Mouse (Mus musculus): ENCODE data around the gene Klk1b22. TPM values are rescaled to one million over a fixed set of nuclear protein-coding genes. Genes with fewer than 3 reads are reported as not detected.
"Not testable (repeated sequence)": the region's sequence is repeated elsewhere in the genome, so short reads cannot be mapped to it uniquely, and the experiment has no call there.

Gene Klk1b22
- polyA plus RNA-seq (2015; fragmentation: Nextera tagmentation; extraction: Ambion mirVana), result not detected in 2 replicates

- DNase-seq (no peak), ATAC-seq (no peak)
- no peak within 1 kb of the TSS for H3K4me3 ChIP-seq (ENCODE audit: low read depth, low read length)
- H3K4me1 ChIP-seq (ENCODE audit: insufficient read depth), result no peaks in the 10 kb centered on the region
- H3K27ac ChIP-seq (ENCODE audit: low read depth), result no peak within 1 kb of the TSS
- H3K9me3 ChIP-seq (ENCODE audit: low read length), result no peaks in the 10 kb centered on the region
- WGBS (ENCODE audit: insufficient replicate concordance), result 40% methylated on average over 4 of the region's 4 CpGs
- H3K27me3 ChIP-seq (ENCODE audit: insufficient read depth, low read length), result no peaks in the 10 kb centered on the region
- H3K36me3 ChIP-seq (replicated peaks; ENCODE audit: insufficient read depth, low read length), result no peaks in the 10 kb centered on the region
- no peak within 1 kb of the TSS for H3K9ac ChIP-seq (replicated peaks)
- no peak within 1 kb of the TSS for H3K4me2 ChIP-seq (ENCODE audit: low read depth, low read length)
- no peak for TF ChIP-seq CTCF (IDR thresholded peaks at IDR 0.05; ENCODE audit: low read depth)
- TF ChIP-seq EP300 (IDR thresholded peaks at IDR 0.05; ENCODE audit: low read depth), result no peak
Measured at GRCm38 (mm10) chr7:44112373-44112772, at the start of gene Klk1b22. TSS of gene Klk1b22 (plus strand) at chr7:44112673.

DNA sequence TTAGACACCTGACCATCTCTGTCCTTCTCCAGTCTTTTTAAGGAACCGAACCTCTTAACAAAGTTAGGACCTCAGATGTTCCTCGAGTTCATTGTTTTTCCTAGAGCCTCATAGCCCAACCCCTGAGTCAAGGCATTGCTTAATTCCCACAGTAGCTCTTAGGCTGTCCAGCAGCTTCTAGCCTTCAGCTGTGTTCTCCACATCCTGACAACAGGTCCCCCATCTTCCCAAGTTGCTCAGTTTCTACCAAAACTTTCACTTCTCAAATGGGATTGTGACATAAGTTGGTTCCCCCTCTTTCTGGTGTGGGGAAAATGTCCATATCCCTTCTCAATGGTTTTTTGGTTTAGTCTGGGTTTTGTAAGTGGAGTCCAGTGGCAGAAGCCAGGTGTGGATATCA is 40.4 kb upstream of the Klk1b22 start:
- Histone ChIP-seq H3K27me3 (ENCODE audit: insufficient read depth, low read length) (no peaks in the 10 kb centered on the region), H3K36me3 (replicated peaks; ENCODE audit: insufficient read depth, low read length) (no peaks in the 10 kb centered on the region), H3K4me1 (ENCODE audit: insufficient read depth) (no peaks in the 10 kb centered on the region), H3K27ac (ENCODE audit: low read depth) (no peak overlapping the region), H3K4me2 (ENCODE audit: low read depth, low read length) (no peak overlapping the region), H3K4me3 (ENCODE audit: low read depth, low read length) (no peak overlapping the region), H3K9ac (replicated peaks) (no peak overlapping the region), H3K9me3 (ENCODE audit: low read length) (no peaks in the 10 kb centered on the region)
- ATAC-seq (no peak), DNase-seq (no peak)
- 64% methylated on average over 2 of the region's 2 CpGs for WGBS (ENCODE audit: insufficient replicate concordance)
- TF ChIP-seq EP300 (IDR thresholded peaks at IDR 0.05; ENCODE audit: low read depth), result no peak

DNA sequence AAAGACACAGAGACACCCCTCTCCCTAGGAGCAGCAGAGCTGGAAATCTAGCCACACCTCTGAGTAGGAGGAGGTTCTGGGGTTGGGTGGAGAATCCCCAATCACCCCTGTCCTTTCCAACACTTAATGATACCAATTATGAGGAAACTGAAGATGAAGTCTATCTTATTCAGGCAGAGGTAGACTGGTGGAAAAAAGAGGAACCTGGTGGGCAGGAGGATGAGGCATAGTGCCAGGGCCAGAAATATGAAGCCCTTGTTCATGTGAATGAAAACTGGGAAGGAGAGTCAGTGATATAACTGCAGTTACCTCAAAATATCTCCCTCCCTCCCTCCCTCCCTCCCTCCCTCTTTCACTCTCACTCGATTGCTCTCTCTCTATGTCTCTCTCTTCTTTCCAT is 34.8 kb upstream of the Klk1b22 start:
- WGBS (ENCODE audit: insufficient replicate concordance), result 63% methylated on average over 1 of the region's 1 CpGs
- Histone ChIP-seq H3K4me3 (ENCODE audit: low read depth, low read length) (no peak overlapping the region), H3K9ac (replicated peaks) (no peak overlapping the region), H3K27ac (ENCODE audit: low read depth) (no peak overlapping the region), H3K4me2 (ENCODE audit: low read depth, low read length) (no peak overlapping the region), H3K27me3 (ENCODE audit: insufficient read depth, low read length) (no peaks in the 10 kb centered on the region), H3K4me1 (ENCODE audit: insufficient read depth) (no peaks in the 10 kb centered on the region), H3K36me3 (replicated peaks; ENCODE audit: insufficient read depth, low read length) (no peaks in the 10 kb centered on the region), H3K9me3 (ENCODE audit: low read length) (no peaks in the 10 kb centered on the region)
- no peak for DNase-seq
- TF ChIP-seq CTCF (IDR thresholded peaks at IDR 0.05; ENCODE audit: low read depth), result no peak
- TF ChIP-seq EP300 (IDR thresholded peaks at IDR 0.05; ENCODE audit: low read depth), result no peak
- ATAC-seq, result no peak

DNA sequence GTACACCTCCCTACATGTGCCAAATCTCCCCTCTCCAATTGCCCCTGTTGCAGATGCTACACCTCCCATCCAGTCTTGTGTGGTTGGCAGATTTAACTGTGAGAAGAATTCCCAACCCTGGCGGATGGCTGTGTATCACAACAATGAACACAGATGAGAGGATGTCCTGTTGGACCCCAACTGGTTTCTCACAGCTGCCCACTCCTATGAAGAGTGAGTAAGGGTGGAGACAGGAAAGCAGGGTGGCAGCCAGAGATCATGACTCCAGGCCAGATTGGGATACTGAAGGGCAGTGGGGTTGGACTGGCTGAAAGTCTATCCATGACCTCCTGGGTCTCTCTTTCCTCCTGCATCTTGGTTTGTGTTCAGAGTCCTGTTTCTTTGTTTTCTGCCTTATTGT is 16.4 kb upstream of the Klk1b22 start:
- TF ChIP-seq EP300 (IDR thresholded peaks at IDR 0.05; ENCODE audit: low read depth), result no peak
- no peak for TF ChIP-seq CTCF (IDR thresholded peaks at IDR 0.05; ENCODE audit: low read depth)
- H3K9ac ChIP-seq (replicated peaks), result no peak overlapping the region
- H3K27ac ChIP-seq (ENCODE audit: low read depth), result no peak overlapping the region
- H3K9me3 ChIP-seq (ENCODE audit: low read length), result no peaks in the 10 kb centered on the region
- no peaks in the 10 kb centered on the region for H3K4me1 ChIP-seq (ENCODE audit: insufficient read depth)
- no peak for DNase-seq
- no peak overlapping the region for H3K4me2 ChIP-seq (ENCODE audit: low read depth, low read length)
- ATAC-seq, result no peak
- 56% methylated on average over 1 of the region's 1 CpGs for WGBS (ENCODE audit: insufficient replicate concordance)
- no peaks in the 10 kb centered on the region for H3K36me3 ChIP-seq (replicated peaks; ENCODE audit: insufficient read depth, low read length)
- H3K4me3 ChIP-seq (ENCODE audit: low read depth, low read length), result no peak overlapping the region
- H3K27me3 ChIP-seq (ENCODE audit: insufficient read depth, low read length), result no peaks in the 10 kb centered on the region

DNA sequence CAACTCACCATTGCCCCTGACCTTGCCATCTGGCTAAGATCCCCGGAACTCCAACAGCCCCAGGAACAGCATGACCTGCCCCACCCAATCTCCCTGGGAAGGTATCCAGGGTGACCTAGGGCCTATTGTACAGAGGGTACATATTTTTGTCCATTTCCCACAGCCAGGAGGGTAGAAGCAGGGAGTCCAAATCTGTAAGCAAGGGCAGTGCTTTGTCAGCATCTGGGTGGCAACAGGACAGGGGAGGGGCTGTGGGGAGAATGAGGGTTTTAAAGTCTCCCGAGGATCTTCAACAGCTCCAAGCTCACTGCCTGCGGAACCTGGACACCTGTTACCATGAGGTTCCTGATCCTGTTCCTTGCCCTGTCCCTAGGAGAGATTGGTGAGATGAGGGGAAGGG is 10.4 kb upstream of the Klk1b22 start, which contains the start of gene Klk1b21:
Klk1b21 (plus strand) TSS at position 301 of the 400 bp plus-strand sequence.
- not testable (repeated sequence) for H3K4me2 ChIP-seq (ENCODE audit: low read depth, low read length); H3K4me3 ChIP-seq (ENCODE audit: low read depth, low read length); H3K36me3 ChIP-seq (replicated peaks; ENCODE audit: insufficient read depth, low read length); H3K9ac ChIP-seq (replicated peaks); ATAC-seq; DNase-seq; H3K27ac ChIP-seq (ENCODE audit: low read depth); H3K4me1 ChIP-seq (ENCODE audit: insufficient read depth); H3K9me3 ChIP-seq (ENCODE audit: low read length); H3K27me3 ChIP-seq (ENCODE audit: insufficient read depth, low read length)
- WGBS (ENCODE audit: insufficient replicate concordance), result 70% methylated on average over 3 of the region's 3 CpGs

GRCm38 (mm10) chr7:44123445-44123844 is 11.0 kb downstream of the Klk1b22 start:
- ATAC-seq, result no peak
- TF ChIP-seq CTCF (IDR thresholded peaks at IDR 0.05; ENCODE audit: low read depth) (no peak), EP300 (IDR thresholded peaks at IDR 0.05; ENCODE audit: low read depth) (no peak)
- DNase-seq, result no peak
- H3K4me3 ChIP-seq (ENCODE audit: low read depth, low read length), result no peak overlapping the region
- WGBS (ENCODE audit: insufficient replicate concordance), result 80% methylated on average over 6 of the region's 6 CpGs
- no peak overlapping the region for H3K4me2 ChIP-seq (ENCODE audit: low read depth, low read length)
- H3K27me3 ChIP-seq (ENCODE audit: insufficient read depth, low read length), result no peaks in the 10 kb centered on the region
- no peak overlapping the region for H3K9ac ChIP-seq (replicated peaks)
- H3K36me3 ChIP-seq (replicated peaks; ENCODE audit: insufficient read depth, low read length), result no peaks in the 10 kb centered on the region
- H3K4me1 ChIP-seq (ENCODE audit: insufficient read depth), result no peaks in the 10 kb centered on the region
- H3K9me3 ChIP-seq (ENCODE audit: low read length), result no peaks in the 10 kb centered on the region
- H3K27ac ChIP-seq (ENCODE audit: low read depth), result no peak overlapping the region

DNA sequence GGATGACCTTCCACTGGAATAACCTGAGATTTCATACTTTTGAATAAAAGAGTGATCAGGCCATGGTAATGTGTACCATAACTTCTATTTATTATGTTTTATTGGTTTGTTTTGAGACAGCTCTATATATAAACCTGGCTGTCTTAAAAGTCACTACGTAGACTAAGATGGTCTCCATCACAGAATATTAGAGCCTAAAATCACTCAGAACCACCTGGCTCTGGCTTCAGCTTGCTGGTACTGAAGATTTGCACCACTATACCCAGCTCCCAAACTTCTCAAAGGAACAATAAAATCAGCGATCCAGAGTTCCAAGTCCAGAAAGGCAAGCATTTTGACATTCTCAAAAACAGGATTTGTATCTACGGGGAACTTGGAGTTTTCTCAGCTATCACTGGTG is 24.0 kb downstream of the Klk1b22 start, which contains the start of gene Klk1b16:
Klk1b16 (plus strand) TSS at position 301 of the 400 bp plus-strand sequence.
- DNase-seq (no peak), ATAC-seq (no peak)
- H3K27me3 ChIP-seq (ENCODE audit: insufficient read depth, low read length), result no peaks in the 10 kb centered on the region
- no peak within 1 kb of the TSS for H3K9ac ChIP-seq (replicated peaks)
- H3K4me2 ChIP-seq (ENCODE audit: low read depth, low read length), result no peak within 1 kb of the TSS
- no peak within 1 kb of the TSS for H3K4me3 ChIP-seq (ENCODE audit: low read depth, low read length)
- H3K4me1 ChIP-seq (ENCODE audit: insufficient read depth), result no peaks in the 10 kb centered on the region
- WGBS (ENCODE audit: insufficient replicate concordance), result 84% methylated on average over 3 of the region's 3 CpGs
- H3K27ac ChIP-seq (ENCODE audit: low read depth), result no peak within 1 kb of the TSS
- TF ChIP-seq CTCF (IDR thresholded peaks at IDR 0.05; ENCODE audit: low read depth) (no peak), EP300 (IDR thresholded peaks at IDR 0.05; ENCODE audit: low read depth) (no peak)
- no peaks in the 10 kb centered on the region for H3K36me3 ChIP-seq (replicated peaks; ENCODE audit: insufficient read depth, low read length)
- no peaks in the 10 kb centered on the region for H3K9me3 ChIP-seq (ENCODE audit: low read length)

Other genes with a start within 250 kb of the Klk1b22 start
- not detected in 2 replicates for gene Klk4, start 231.5 kb upstream of the Klk1b22 start, polyA plus RNA-seq (2015; fragmentation: Nextera tagmentation; extraction: Ambion mirVana)
- not detected in 2 replicates for gene Klk15, start 178.9 kb upstream of the Klk1b22 start, polyA plus RNA-seq (2015; fragmentation: Nextera tagmentation; extraction: Ambion mirVana)
- not detected in 2 replicates for gene Klk1b8, start 162.0 kb upstream of the Klk1b22 start, polyA plus RNA-seq (2015; fragmentation: Nextera tagmentation; extraction: Ambion mirVana)
- gene Klk1b1, start 145.9 kb upstream of the Klk1b22 start, polyA plus RNA-seq (2015; fragmentation: Nextera tagmentation; extraction: Ambion mirVana), result not detected in 2 replicates
- gene Klk1b9, start 136.6 kb upstream of the Klk1b22 start, polyA plus RNA-seq (2015; fragmentation: Nextera tagmentation; extraction: Ambion mirVana), result not detected in 2 replicates
- not detected in 2 replicates for gene Klk1b11, start 116.8 kb upstream of the Klk1b22 start, polyA plus RNA-seq (2015; fragmentation: Nextera tagmentation; extraction: Ambion mirVana)
- not detected in 2 replicates for gene Klk1b26, start 100.5 kb upstream of the Klk1b22 start, polyA plus RNA-seq (2015; fragmentation: Nextera tagmentation; extraction: Ambion mirVana)
- gene Klk1b27, start 60.4 kb upstream of the Klk1b22 start, polyA plus RNA-seq (2015; fragmentation: Nextera tagmentation; extraction: Ambion mirVana), result not detected in 2 replicates
- not detected in 2 replicates for gene Klk1b21, start 10.3 kb upstream of the Klk1b22 start, polyA plus RNA-seq (2015; fragmentation: Nextera tagmentation; extraction: Ambion mirVana)
- not detected in 2 replicates for gene Klk1b16, start 24.1 kb downstream of the Klk1b22 start, polyA plus RNA-seq (2015; fragmentation: Nextera tagmentation; extraction: Ambion mirVana)
- gene Klk1b24, start 75.6 kb downstream of the Klk1b22 start, polyA plus RNA-seq (2015; fragmentation: Nextera tagmentation; extraction: Ambion mirVana), result not detected in 2 replicates
- not detected in 2 replicates for gene Klk1b3, start 85.5 kb downstream of the Klk1b22 start, polyA plus RNA-seq (2015; fragmentation: Nextera tagmentation; extraction: Ambion mirVana)
- 0.18 TPM in 1 of 2 replicates, not detected in the other for gene Klk1b4, start 94.8 kb downstream of the Klk1b22 start, polyA plus RNA-seq (2015; fragmentation: Nextera tagmentation; extraction: Ambion mirVana)
- gene Klk1b5, start 103.3 kb downstream of the Klk1b22 start, polyA plus RNA-seq (2015; fragmentation: Nextera tagmentation; extraction: Ambion mirVana), result not detected in 2 replicates
- 0.79 TPM in 1 of 2 replicates, not detected in the other for gene Klk1, start 112.7 kb downstream of the Klk1b22 start, polyA plus RNA-seq (2015; fragmentation: Nextera tagmentation; extraction: Ambion mirVana)
- gene Gm36864, start 123.5 kb downstream of the Klk1b22 start, polyA plus RNA-seq (2015; fragmentation: Nextera tagmentation; extraction: Ambion mirVana), result not detected in 2 replicates
- gene 1700028J19Rik, start 134.0 kb downstream of the Klk1b22 start, polyA plus RNA-seq (2015; fragmentation: Nextera tagmentation; extraction: Ambion mirVana), result 0.51 and 0.54 TPM in 2 replicates
- 18.8 and 20.6 TPM in 2 replicates for gene 2410002F23Rik, start 134.0 kb downstream of the Klk1b22 start, polyA plus RNA-seq (2015; fragmentation: Nextera tagmentation; extraction: Ambion mirVana)
- gene Acp4, start 144.7 kb downstream of the Klk1b22 start, polyA plus RNA-seq (2015; fragmentation: Nextera tagmentation; extraction: Ambion mirVana), result not detected in 2 replicates
- not detected in 2 replicates for gene Gm15517, start 148.8 kb downstream of the Klk1b22 start, polyA plus RNA-seq (2015; fragmentation: Nextera tagmentation; extraction: Ambion mirVana)
- gene Clec11a, start 194.2 kb downstream of the Klk1b22 start, polyA plus RNA-seq (2015; fragmentation: Nextera tagmentation; extraction: Ambion mirVana), result 1.6 and 1.8 TPM in 2 replicates
- gene Shank1, start 197.6 kb downstream of the Klk1b22 start, polyA plus RNA-seq (2015; fragmentation: Nextera tagmentation; extraction: Ambion mirVana), result not detected in 2 replicates

All from liver, postnatal 0 days (tissue).